Mouse (Mus musculus): ENCODE measurements around the gene Oprd1.

Gene Oprd1

DNA sequence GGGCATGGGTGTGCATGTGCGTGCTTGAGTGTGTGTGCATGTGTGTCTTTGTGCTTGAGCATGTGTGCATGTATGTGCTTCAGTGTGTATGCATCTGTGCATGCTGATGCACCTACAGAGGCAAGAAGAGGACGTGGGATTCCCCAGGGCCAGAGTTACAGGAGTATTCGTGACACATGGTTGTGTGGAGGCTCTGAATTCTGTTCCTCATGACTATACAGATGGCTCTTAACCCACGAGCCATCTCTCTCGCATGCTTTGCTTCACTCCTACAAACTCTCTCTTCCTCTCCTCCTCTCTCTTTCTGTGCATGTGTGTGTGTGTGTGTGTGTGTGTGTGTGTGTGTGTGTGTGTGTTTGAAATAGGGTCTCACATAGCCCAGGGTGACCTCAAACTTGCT is 25.5 kb upstream of the Oprd1 start:
- peaks cover 61% of the 10 kb centered on the region for H3K4me1 ChIP-seq (replicated peaks; ENCODE audit: low read depth, low read length)
- H3K27me3 ChIP-seq (ENCODE audit: insufficient read depth, low read length): peaks cover 2% of the 10 kb centered on the region; the same call in 1 of the 2 replicates
- H3K9me3 ChIP-seq (ENCODE audit: low read length): no peaks in the 10 kb centered on the region; the same call in 1 of the 2 replicates
- no peak overlapping the region for H3K4me3 ChIP-seq (replicated peaks; ENCODE audit: low read length)
- no peaks in the 10 kb centered on the region for H3K36me3 ChIP-seq (ENCODE audit: insufficient read depth, low read length)
- TF ChIP-seq NANOG (IDR thresholded peaks at IDR 0.05; ENCODE audit: borderline replicate concordance, low read length): no peak

- Histone ChIP-seq H3K4me1 (replicated peaks; ENCODE audit: low read depth, low read length) (peaks cover 62% of the 10 kb centered on the region), H3K27me3 (ENCODE audit: insufficient read depth, low read length) (peaks cover 2% of the 10 kb centered on the region; the same call in 1 of the 2 replicates), H3K36me3 (ENCODE audit: insufficient read depth, low read length) (no peaks in the 10 kb centered on the region), H3K4me3 (replicated peaks; ENCODE audit: low read length) (no peak overlapping the region), H3K9me3 (ENCODE audit: low read length) (no peaks in the 10 kb centered on the region; the same call in 1 of the 2 replicates)
- no peak for TF ChIP-seq CTCF (conservative IDR thresholded peaks at IDR 0.05; ENCODE audit: low read length)
- no peak for TF ChIP-seq POU5F1 (IDR thresholded peaks at IDR 0.05; ENCODE audit: borderline replicate concordance, low read length)
- TF ChIP-seq NANOG (IDR thresholded peaks at IDR 0.05; ENCODE audit: borderline replicate concordance, low read length): no peak
Measured at GRCm38 (mm10) chr4:132169271-132169670, 25.0 kb upstream of the Oprd1 start.

- H3K9me3 ChIP-seq (ENCODE audit: low read length): no peaks in the 10 kb centered on the region; the same call in 1 of the 2 replicates
- H3K27me3 ChIP-seq (ENCODE audit: insufficient read depth, low read length): peaks cover 2% of the 10 kb centered on the region; the same call in 1 of the 2 replicates
- H3K4me1 ChIP-seq (replicated peaks; ENCODE audit: low read depth, low read length): peaks cover 44% of the 10 kb centered on the region
- TF ChIP-seq CTCF (conservative IDR thresholded peaks at IDR 0.05; ENCODE audit: low read length) (no peak), NANOG (IDR thresholded peaks at IDR 0.05; ENCODE audit: borderline replicate concordance, low read length) (no peak), POU5F1 (IDR thresholded peaks at IDR 0.05; ENCODE audit: borderline replicate concordance, low read length) (no peak)
- H3K4me3 ChIP-seq (replicated peaks; ENCODE audit: low read length): no peak overlapping the region
- no peaks in the 10 kb centered on the region for H3K36me3 ChIP-seq (ENCODE audit: insufficient read depth, low read length)
Measured at GRCm38 (mm10) chr4:132167436-132167835, 23.1 kb upstream of the Oprd1 start.

DNA sequence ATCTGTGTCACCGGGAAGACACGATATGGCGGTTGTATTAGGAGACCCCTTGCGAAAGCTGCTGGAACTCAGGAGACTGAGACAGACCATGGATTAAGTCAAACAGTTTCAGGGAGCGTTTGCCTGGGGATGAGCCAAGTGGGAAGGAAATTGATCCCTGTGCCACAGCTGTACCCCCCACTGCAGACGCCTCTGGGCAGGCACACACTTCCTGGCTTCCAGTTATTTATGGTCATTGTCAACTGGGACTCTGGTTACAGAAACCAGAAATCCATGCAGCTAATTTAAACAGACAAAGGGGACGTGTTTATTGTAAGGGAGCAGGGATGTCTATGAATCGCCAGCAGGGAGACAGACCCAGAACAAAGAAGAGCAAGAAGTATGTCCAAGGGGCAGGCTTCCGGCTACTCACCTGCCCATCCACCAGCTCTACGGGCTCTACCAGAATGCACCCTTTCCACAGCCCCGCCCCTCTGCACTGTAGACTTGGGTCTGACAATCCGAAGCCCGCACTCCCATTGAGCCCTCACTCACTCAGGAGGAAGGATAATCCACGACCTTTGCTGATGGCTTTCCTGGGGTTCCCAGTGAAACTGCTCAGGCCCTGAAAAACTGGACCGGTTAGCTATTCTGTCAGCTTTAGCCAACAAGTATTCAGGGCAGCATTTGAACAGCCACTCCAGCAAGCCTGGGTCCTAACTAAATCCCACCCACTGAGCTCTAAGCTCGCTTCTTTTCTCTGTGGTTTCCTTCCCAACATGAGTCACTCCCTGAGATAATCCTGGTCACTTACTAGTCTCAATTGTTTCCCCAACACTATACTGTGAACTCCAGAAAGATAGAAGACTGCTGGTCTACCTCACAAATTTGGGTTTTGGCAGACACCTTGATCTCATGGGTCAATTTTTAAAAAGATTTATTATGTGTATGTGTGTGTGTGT is 22.3 kb upstream of the Oprd1 start:
- H3K27me3 ChIP-seq (ENCODE audit: insufficient read depth, low read length): peaks cover 2% of the 10 kb centered on the region; the same call in 1 of the 2 replicates
- no peaks in the 10 kb centered on the region; the same call in 1 of the 2 replicates for H3K9me3 ChIP-seq (ENCODE audit: low read length)
- TF ChIP-seq POU5F1 (IDR thresholded peaks at IDR 0.05; ENCODE audit: borderline replicate concordance, low read length) (no peak), NANOG (IDR thresholded peaks at IDR 0.05; ENCODE audit: borderline replicate concordance, low read length) (no peak)
- H3K4me1 ChIP-seq (replicated peaks; ENCODE audit: low read depth, low read length): peaks cover 39% of the 10 kb centered on the region
- no peak overlapping the region for H3K4me3 ChIP-seq (replicated peaks; ENCODE audit: low read length)
- no peaks in the 10 kb centered on the region for H3K36me3 ChIP-seq (ENCODE audit: insufficient read depth, low read length)

DNA sequence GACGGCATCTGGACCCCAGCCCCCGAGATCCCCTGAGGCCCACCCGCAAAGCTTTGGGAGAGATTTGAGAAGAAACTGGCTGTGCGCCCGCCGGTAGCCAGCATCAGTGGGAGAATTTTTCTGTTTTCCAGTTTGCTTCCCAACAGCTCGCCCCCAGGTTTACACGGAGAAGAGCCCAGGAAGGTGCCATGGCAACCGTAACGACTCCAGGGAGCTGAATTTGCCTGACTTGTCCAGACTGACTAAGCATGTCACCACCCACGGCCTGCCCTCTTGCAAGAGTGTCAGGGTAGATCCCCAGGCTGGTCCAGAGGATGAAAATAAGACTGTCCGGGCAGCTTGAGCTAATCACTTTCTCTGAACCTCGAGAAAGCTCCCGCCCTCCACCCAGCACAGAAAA is 21.4 kb upstream of the Oprd1 start:
- Histone ChIP-seq H3K36me3 (ENCODE audit: insufficient read depth, low read length) (no peaks in the 10 kb centered on the region), H3K4me3 (replicated peaks; ENCODE audit: low read length) (peak overlapping the region; percentile 35; the same call in 1 of the 2 replicates), H3K27me3 (ENCODE audit: insufficient read depth, low read length) (peaks cover 2% of the 10 kb centered on the region; the same call in 1 of the 2 replicates), H3K4me1 (replicated peaks; ENCODE audit: low read depth, low read length) (peaks cover 31% of the 10 kb centered on the region), H3K9me3 (ENCODE audit: low read length) (no peaks in the 10 kb centered on the region; the same call in 1 of the 2 replicates)
- TF ChIP-seq CTCF (conservative IDR thresholded peaks at IDR 0.05; ENCODE audit: low read length) (no peak), NANOG (IDR thresholded peaks at IDR 0.05; ENCODE audit: borderline replicate concordance, low read length) (no peak), POU5F1 (IDR thresholded peaks at IDR 0.05; ENCODE audit: borderline replicate concordance, low read length) (no peak)

DNA sequence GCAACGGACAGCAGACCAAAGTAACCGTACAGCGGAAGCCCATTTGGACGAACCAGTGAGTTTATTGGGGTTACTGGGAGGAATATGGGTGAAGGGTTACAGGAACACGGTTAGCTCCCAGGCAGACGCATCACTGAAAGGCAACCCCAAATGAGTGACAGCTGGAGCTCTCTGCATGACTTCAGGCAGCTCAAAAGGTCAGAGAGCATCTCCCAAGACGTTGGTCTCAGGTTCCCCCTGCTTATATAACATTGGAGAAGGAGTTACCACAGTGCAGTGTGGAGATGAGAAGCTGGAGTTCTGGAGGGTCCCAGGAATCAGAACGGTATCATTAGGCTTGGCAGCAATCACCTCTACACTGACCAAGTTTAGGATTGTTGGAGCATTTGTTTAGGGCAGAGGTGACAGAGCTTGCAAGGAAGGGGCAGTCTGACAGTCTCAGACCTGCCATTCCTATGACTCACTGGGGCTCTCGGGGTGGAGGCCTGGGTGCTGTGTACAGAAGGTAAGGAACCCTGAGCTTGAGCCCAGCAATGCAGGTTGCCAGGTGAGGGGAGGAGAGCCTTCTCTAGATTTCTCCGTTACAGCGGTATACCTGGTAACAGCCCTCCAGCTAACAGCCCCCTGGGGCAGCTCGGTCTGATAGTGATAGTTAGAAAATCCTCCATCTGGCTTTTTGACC is 12.8 kb upstream of the Oprd1 start:
- TF ChIP-seq CTCF (conservative IDR thresholded peaks at IDR 0.05; ENCODE audit: low read length) (no peak), POU5F1 (IDR thresholded peaks at IDR 0.05; ENCODE audit: borderline replicate concordance, low read length) (no peak), NANOG (IDR thresholded peaks at IDR 0.05; ENCODE audit: borderline replicate concordance, low read length) (no peak)
- Histone ChIP-seq H3K36me3 (ENCODE audit: insufficient read depth, low read length) (no peaks in the 10 kb centered on the region), H3K4me3 (replicated peaks; ENCODE audit: low read length) (no peak overlapping the region), H3K9me3 (ENCODE audit: low read length) (peaks cover 9% of the 10 kb centered on the region), H3K27me3 (ENCODE audit: insufficient read depth, low read length) (peaks cover 48% of the 10 kb centered on the region), H3K4me1 (replicated peaks; ENCODE audit: low read depth, low read length) (peaks cover 37% of the 10 kb centered on the region)

DNA sequence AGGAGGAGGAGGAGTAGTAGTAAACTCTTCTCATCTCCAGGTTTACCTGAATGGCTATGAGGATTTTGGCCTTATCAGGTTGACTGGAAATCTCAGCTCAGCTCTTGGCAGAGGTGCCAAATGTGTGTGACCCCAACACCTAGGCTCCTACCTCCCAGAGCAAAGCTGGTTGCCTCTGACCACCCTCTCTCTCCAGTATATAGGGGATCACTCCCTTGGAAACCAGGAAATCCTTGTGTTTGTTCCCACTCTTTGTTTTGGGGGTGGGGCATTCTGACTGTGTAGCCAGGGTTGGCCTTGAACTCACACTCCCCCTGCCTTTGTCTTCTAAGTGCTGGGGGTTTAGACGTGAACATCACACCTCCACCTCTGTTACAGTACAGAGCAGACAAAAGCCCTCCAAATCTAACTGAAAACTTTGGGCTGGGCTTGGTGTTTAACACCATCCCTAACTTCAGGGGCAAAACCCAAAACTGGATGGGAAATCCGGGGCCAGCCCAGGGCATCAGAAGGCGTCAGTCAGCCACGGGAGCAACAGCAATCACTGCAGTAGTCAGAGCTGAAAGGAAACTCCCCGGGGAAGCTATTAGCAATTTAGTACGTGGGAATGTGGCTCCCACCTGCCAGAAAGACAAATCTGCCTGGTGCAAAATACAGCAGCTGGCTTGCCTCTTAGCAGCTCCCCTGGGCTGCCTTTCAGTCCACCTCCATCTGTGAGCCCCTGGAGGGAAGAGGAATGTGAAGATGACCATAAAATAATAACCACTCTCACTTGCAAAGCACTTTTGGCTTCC is 10.8 kb upstream of the Oprd1 start:
- H3K4me1 ChIP-seq (replicated peaks; ENCODE audit: low read depth, low read length): peaks cover 37% of the 10 kb centered on the region
- TF ChIP-seq NANOG (IDR thresholded peaks at IDR 0.05; ENCODE audit: borderline replicate concordance, low read length) (peak; percentile 100), CTCF (conservative IDR thresholded peaks at IDR 0.05; ENCODE audit: low read length) (no peak), POU5F1 (IDR thresholded peaks at IDR 0.05; ENCODE audit: borderline replicate concordance, low read length) (no peak)
- H3K36me3 ChIP-seq (ENCODE audit: insufficient read depth, low read length): no peaks in the 10 kb centered on the region
- peaks cover 60% of the 10 kb centered on the region for H3K27me3 ChIP-seq (ENCODE audit: insufficient read depth, low read length)
- H3K4me3 ChIP-seq (replicated peaks; ENCODE audit: low read length): no peak overlapping the region
- peaks cover 9% of the 10 kb centered on the region for H3K9me3 ChIP-seq (ENCODE audit: low read length)

GRCm38 (mm10) chr4:132151673-132152072 is 7.4 kb upstream of the Oprd1 start:
- H3K36me3 ChIP-seq (ENCODE audit: insufficient read depth, low read length): no peaks in the 10 kb centered on the region
- peaks cover 25% of the 10 kb centered on the region for H3K4me1 ChIP-seq (replicated peaks; ENCODE audit: low read depth, low read length)
- H3K9me3 ChIP-seq (ENCODE audit: low read length): peaks cover 4% of the 10 kb centered on the region
- TF ChIP-seq POU5F1 (IDR thresholded peaks at IDR 0.05; ENCODE audit: borderline replicate concordance, low read length) (no peak), NANOG (IDR thresholded peaks at IDR 0.05; ENCODE audit: borderline replicate concordance, low read length) (no peak), CTCF (conservative IDR thresholded peaks at IDR 0.05; ENCODE audit: low read length) (no peak)
- H3K4me3 ChIP-seq (replicated peaks; ENCODE audit: low read length): no peak overlapping the region
- peaks cover 47% of the 10 kb centered on the region for H3K27me3 ChIP-seq (ENCODE audit: insufficient read depth, low read length)

Data from E14TG2a.4 (cell line).